Mouse (Mus musculus) lung, embryonic 16.5 days (tissue): ENCODE data around the gene H1fx. TPM values are rescaled to one million over a fixed set of nuclear protein-coding genes. Genes with fewer than 3 reads are reported as not detected.
"Not testable (repeated sequence)": the region's sequence is repeated elsewhere in the genome, so short reads cannot be mapped to it uniquely, and the experiment has no call there.

Source experiments
- ATAC-seq: fragments of 200-750 bp; cut with Nextera tagmentation; 2 replicates; pipeline ENCODE4 v1.8.0; 2017; ENCODE audit warnings: low read depth, mild to moderate bottlenecking, moderate library complexity
- H3K27ac ChIP-seq: fragments of 300-500 bp; sonication (generic); 2 replicates; pipeline ENCODE4 v1.5.1; 2014; ENCODE audit warnings: mild to moderate bottlenecking, control low read depth, low read length
- H3K27me3 ChIP-seq: fragments of 300-500 bp; sonication (generic); 2 replicates; pipeline ENCODE4 v1.6.1; 2014; ENCODE audit warnings: low read depth, low read length, mixed read lengths; ENCODE audit not compliant: control insufficient read depth, insufficient read depth
- H3K36me3 ChIP-seq: fragments of 300-500 bp; sonication (generic); 2 replicates; pipeline ENCODE4 v1.6.1; 2014; ENCODE audit warnings: low read length; ENCODE audit not compliant: control insufficient read depth, insufficient read depth
- H3K4me1 ChIP-seq: fragments of 300-500 bp; sonication (generic); replicated peaks from 2 replicates; pipeline ENCODE4 v1.6.1; 2014; ENCODE audit warnings: low read length, mixed read lengths; ENCODE audit not compliant: control insufficient read depth, insufficient read depth
- H3K4me2 ChIP-seq: fragments of 300-500 bp; sonication (generic); 2 replicates; pipeline ENCODE4 v1.6.1; 2014; ENCODE audit warnings: low read depth, low read length, control low read depth
- H3K4me3 ChIP-seq: fragments of 300-500 bp; sonication (generic); 2 replicates; pipeline ENCODE4 v1.5.1; 2014; ENCODE audit warnings: mild to moderate bottlenecking, low read length, control low read depth
- H3K9ac ChIP-seq: fragments of 300-500 bp; sonication (generic); 2 replicates; pipeline ENCODE4 v1.6.1; 2014; ENCODE audit warnings: low read length, control low read depth
- H3K9me3 ChIP-seq: fragments of 300-500 bp; sonication (generic); 2 replicates; pipeline ENCODE4 v1.6.1; 2016; ENCODE audit warnings: low read length; ENCODE audit not compliant: control insufficient read depth
- WGBS: fragments of 180-500 bp; shearing (Covaris S2); extraction: QIAGEN DNeasy Blood & Tissue Kit; methylation state at CpG from one replicate; pipeline ENCODE4 v1.1.7; 2014; 5-methylcytosine and 5-hydroxymethylcytosine counted together
- polyA plus RNA-seq: library from polyadenylated mRNA; unstranded; fragments of >200 nt; fragmentation: Nextera tagmentation; extraction: Ambion mirVana; gene quantifications from 2 replicates; pipeline ENCODE4 v1.2.1, GENCODE M21; 2015

Gene H1fx
- polyA plus RNA-seq, 1 experiment from 2014 or later, result 11.5 TPM

GRCm38 (mm10) chr6:88011106-88011505 is 29.7 kb upstream of the H1fx start:
- WGBS, result 40% methylated on average over 1 of the region's 1 CpGs
- H3K27ac ChIP-seq, H3K4me1 ChIP-seq, H3K4me3 ChIP-seq, H3K4me2 ChIP-seq, H3K9ac ChIP-seq, H3K9me3 ChIP-seq, ATAC-seq, H3K27me3 ChIP-seq: not testable (repeated sequence)
- peaks cover 13% of the 10 kb centered on the region for H3K36me3 ChIP-seq

DNA sequence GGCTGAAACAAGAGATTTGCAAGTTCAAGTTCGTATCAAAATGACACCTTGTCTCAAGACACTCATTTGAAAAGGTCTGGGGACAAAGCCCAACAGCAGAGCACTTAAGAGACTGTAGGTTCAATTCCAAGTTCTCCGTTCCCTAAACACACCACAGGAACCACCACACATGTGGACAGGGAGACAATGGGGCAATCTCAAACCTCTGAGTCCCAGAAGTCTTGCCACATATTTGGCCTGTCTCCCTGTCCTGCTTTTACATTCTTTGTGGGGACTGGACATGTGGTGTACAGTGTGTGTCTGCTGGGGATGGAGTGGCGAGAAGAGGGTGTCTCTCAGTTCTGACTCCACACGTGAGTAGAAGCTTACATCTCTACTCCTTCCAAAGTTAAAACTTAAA is 27.8 kb upstream of the H1fx start:
- Histone ChIP-seq H3K36me3 (peaks cover 17% of the 10 kb centered on the region), H3K4me3 (no peak overlapping the region), H3K9ac (no peak overlapping the region), H3K4me1 (no peaks in the 10 kb centered on the region), H3K27me3 (no peaks in the 10 kb centered on the region), H3K4me2 (no peak overlapping the region), H3K9me3 (no peaks in the 10 kb centered on the region), H3K27ac (no peak overlapping the region)
- 86% methylated on average over 4 of the region's 4 CpGs for WGBS
- no peak for ATAC-seq

GRCm38 (mm10) chr6:88004773-88005172 is 23.3 kb upstream of the H1fx start:
- H3K4me1 ChIP-seq, H3K4me3 ChIP-seq, H3K27ac ChIP-seq, H3K27me3 ChIP-seq, H3K4me2 ChIP-seq, H3K9me3 ChIP-seq, ATAC-seq, H3K9ac ChIP-seq: not testable (repeated sequence)
- H3K36me3 ChIP-seq, result peaks cover 38% of the 10 kb centered on the region
- 86% methylated on average over 12 of the region's 14 CpGs for WGBS

DNA sequence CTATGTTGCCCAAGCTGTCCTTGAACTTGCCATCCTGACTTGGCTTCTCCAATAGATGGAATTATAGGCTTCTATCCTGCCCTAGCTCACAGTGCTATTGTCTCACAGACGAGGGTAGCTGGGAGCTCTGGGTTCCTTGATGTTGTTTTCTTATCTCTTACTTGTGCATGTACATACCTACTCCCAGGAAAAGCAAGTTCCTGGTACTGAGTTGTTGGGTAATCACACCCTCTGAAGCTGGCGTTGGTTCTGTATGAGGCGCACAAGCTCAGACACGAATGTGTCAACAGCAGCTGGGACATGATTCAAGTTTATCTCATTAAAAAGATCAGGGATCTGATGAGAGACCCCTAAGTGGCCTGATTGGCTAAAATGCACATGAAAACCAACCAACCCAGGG is 22.0 kb upstream of the H1fx start:
- Histone ChIP-seq H3K27ac (no peak overlapping the region), H3K4me1 (no peaks in the 10 kb centered on the region), H3K4me3 (no peak overlapping the region), H3K9me3 (no peaks in the 10 kb centered on the region), H3K9ac (no peak overlapping the region), H3K4me2 (no peak overlapping the region), H3K36me3 (peaks cover 35% of the 10 kb centered on the region), H3K27me3 (no peaks in the 10 kb centered on the region)
- WGBS, result 76% methylated on average over 4 of the region's 4 CpGs
- ATAC-seq, result no peak

DNA sequence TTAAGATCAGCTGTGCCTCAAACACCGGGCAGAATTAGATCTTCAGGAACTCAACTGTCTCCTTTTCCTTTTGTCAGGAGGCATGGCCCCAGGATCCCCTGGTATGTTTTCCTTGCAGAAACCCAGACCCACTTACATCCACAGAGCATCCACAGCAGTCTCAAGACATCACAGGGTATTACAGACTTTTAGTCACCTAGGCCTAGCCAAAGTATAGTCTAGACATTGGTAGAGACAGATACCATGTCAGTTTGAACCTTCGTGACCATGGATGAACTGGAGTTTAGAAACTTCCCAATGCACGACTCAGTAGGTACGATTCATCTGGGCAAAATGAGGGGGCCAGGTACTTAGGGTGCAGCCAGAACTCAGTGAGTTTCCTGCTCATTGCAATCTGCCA is 16.9 kb upstream of the H1fx start:
- no peak overlapping the region for H3K27ac ChIP-seq
- H3K9me3 ChIP-seq, result no peaks in the 10 kb centered on the region
- no peak overlapping the region for H3K4me2 ChIP-seq
- H3K9ac ChIP-seq, result no peak overlapping the region
- no peak overlapping the region for H3K4me3 ChIP-seq
- H3K27me3 ChIP-seq, result no peaks in the 10 kb centered on the region
- peaks cover 8% of the 10 kb centered on the region for H3K4me1 ChIP-seq
- 82% methylated on average over 4 of the region's 4 CpGs for WGBS
- ATAC-seq, result no peak
- peaks cover 21% of the 10 kb centered on the region for H3K36me3 ChIP-seq

- H3K27me3 ChIP-seq, result no peaks in the 10 kb centered on the region
- H3K4me2 ChIP-seq, result no peak overlapping the region
- H3K4me1 ChIP-seq, result peaks cover 8% of the 10 kb centered on the region
- H3K9me3 ChIP-seq, result no peaks in the 10 kb centered on the region
- peaks cover 16% of the 10 kb centered on the region for H3K36me3 ChIP-seq
- no peak overlapping the region for H3K4me3 ChIP-seq
- H3K9ac ChIP-seq, result no peak overlapping the region
- WGBS, result 54% methylated on average over 7 of the region's 7 CpGs
- no peak overlapping the region for H3K27ac ChIP-seq
- ATAC-seq, result peak; percentile 31; the same call in 1 of the 2 replicates
These were observed 16.3 kb upstream of the H1fx start for GRCm38 (mm10) chr6:87997706-87998265.

DNA sequence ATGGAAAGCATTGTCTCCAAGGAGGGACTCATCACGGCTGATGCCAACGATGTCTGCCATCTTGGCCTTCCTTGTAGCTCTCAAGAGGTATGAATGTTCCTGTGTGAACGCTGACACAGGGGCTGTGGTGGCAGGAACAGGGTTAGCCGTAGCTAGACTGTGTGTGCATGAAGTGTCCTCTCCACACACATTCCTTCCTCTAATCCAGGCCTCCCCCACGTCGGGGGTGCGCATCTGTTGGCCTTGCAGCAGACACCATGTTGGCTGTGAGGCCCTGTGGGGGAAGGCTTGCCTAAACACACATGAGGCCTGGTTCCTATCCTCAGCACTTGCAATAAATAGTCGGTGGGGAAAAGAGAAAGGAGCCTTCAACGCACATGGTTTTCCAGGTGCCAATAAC is 15.2 kb upstream of the H1fx start:
- no peaks in the 10 kb centered on the region for H3K9me3 ChIP-seq
- no peaks in the 10 kb centered on the region for H3K27me3 ChIP-seq
- H3K4me1 ChIP-seq, result peaks cover 8% of the 10 kb centered on the region
- H3K4me3 ChIP-seq, result no peak overlapping the region
- ATAC-seq, result no peak
- no peak overlapping the region for H3K4me2 ChIP-seq
- H3K36me3 ChIP-seq, result peaks cover 9% of the 10 kb centered on the region
- no peak overlapping the region for H3K9ac ChIP-seq
- no peak overlapping the region for H3K27ac ChIP-seq
- WGBS, result 76% methylated on average over 9 of the region's 9 CpGs

DNA sequence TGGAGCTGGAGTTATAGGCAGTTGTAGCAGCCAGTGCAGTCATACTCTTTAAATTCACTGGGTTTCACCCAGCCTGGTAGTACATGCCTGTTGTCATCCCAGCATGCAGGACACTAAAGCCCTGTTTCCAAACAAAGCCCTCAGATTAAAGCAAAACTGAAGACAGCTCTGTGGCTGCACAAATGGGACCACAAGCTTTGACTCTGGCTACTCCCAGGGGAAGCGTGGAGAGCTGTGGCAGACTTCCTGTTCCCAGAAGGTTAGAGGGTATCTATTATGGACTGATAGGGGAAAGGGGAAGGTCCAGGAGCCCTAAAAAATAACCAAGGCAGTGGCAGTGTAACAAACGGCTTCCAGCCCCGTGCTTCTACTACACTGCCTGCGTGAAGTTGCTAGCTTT is 14.1 kb upstream of the H1fx start:
- no peaks in the 10 kb centered on the region for H3K27me3 ChIP-seq
- H3K9me3 ChIP-seq, result no peaks in the 10 kb centered on the region
- peaks cover 8% of the 10 kb centered on the region for H3K4me1 ChIP-seq
- peaks cover 2% of the 10 kb centered on the region for H3K36me3 ChIP-seq
- whole genome bisulfite sequencing, result 59% methylated on average over 4 of the region's 4 CpGs
- H3K9ac ChIP-seq, result no peak overlapping the region
- H3K4me2 ChIP-seq, result no peak overlapping the region
- H3K27ac ChIP-seq, result no peak overlapping the region
- no peak for ATAC-seq
- no peak overlapping the region for H3K4me3 ChIP-seq

GRCm38 (mm10) chr6:87993790-87994571 is 12.5 kb upstream of the H1fx start:
- 5% methylated on average over 18 of the region's 18 CpGs for WGBS
- H3K27me3 ChIP-seq, result no peaks in the 10 kb centered on the region
- H3K4me2 ChIP-seq, result peak overlapping the region; percentile 44
- H3K4me3 ChIP-seq, result peak overlapping the region; percentile 19
- H3K36me3 ChIP-seq, result no peaks in the 10 kb centered on the region; the same call in 1 of the 2 replicates
- H3K9ac ChIP-seq, result peak overlapping the region; percentile 36
- peaks cover 8% of the 10 kb centered on the region for H3K4me1 ChIP-seq
- no peak overlapping the region for H3K27ac ChIP-seq
- no peaks in the 10 kb centered on the region for H3K9me3 ChIP-seq
- ATAC-seq, result peak; percentile 84
